Mouse (Mus musculus): ENCODE measurements around the gene Phox2b.

Gene Phox2b

DNA sequence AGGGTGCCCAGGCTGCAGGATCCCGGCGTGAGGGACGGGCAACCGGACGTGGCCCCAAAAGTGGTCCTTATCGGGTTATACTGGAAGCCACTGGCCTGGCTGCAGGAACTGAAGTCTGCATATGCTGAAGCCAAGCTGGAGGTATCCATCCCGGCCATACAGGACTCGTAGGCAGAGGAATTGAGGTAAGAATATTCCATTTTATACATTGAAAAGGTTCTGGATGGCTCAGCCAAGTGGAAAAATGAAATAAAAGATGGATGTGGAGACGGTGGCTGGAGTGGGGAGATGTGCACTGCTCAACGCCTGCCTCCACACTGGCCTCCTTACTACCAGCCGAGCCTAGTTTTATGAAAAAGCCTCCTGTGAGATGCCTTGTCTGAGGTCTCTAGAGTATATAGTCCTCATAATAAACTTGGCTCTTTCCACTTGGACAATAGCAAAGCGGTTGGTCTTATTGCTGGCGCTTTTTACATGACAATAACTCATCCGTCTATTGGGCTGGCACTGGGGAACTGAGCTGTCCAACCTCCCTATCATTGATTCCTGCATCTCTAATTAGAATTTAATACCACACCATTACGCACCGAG, at the start of gene Phox2b:
Gene Phox2b (minus strand): TSS at position 569 of the 591 bp plus-strand sequence.
- DNase-seq (ENCODE audit: low spot score), result no peak

DNA sequence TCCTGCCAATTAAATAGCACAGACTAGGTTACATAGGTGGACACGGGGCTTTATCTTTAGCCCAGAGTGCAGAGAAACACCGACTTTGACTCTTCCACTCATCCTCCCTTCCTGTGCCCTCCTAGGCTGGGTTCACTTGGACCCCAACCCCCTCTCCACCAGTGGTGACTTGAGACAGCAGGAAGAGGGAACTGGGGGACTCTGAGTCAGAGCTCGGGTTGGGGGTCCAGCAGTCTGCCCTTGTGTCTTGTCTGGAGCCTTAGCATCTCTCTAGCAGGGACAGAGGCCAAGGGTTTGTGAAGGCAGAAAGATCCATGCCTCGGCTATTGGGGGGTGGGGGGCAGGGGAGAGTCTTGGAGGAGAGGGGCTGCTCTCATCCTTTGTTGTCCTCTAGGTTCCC, 43.5 kb upstream of the Phox2b start:
- DNase-seq (ENCODE audit: low spot score), result no peak

DNA sequence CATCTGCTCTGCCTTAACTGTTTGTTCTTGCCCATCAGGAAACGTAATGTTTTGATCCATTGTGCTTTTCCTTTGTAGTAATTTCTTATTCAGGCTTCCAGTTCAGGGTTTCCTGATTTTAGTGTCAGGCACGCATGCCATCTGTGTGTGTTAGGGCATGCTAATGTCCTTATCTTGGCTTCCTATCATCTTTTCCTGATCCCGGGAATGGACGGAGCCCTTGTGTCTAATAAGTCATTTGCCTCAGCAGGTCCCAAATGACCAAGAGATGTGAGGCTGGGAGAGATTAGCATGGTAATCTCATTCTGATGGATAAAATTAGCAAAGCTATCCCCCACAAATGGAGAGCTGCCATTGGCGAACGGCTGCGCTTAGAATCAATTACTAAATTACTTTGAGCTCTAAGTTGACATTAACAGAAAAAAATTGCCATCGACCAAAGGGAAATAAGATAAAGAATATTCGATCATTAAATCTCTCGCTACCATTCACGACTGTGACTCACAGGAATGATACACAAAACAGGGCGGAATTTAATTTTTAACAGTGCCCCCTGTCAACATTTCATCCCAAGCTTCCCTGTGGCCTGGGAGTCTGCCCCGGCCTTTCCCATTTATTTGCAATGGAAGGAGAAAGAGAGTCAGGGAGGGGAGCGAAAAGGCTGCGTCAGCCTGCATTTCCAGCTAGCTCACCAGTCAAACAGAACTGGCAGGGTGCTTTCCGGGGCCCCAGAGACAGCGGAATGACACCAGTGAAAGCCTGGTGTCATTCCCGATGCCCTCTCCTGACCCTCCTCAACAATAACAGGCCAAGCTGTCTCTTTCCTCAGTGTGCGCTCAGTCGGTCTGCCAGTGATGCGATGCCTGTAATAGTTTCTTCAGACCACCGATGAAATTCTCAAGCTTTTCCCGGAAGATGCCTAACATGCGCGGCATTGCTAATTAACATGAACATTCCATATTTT, 40.2 kb upstream of the Phox2b start:
- no peak for DNase-seq (ENCODE audit: low spot score)

DNA sequence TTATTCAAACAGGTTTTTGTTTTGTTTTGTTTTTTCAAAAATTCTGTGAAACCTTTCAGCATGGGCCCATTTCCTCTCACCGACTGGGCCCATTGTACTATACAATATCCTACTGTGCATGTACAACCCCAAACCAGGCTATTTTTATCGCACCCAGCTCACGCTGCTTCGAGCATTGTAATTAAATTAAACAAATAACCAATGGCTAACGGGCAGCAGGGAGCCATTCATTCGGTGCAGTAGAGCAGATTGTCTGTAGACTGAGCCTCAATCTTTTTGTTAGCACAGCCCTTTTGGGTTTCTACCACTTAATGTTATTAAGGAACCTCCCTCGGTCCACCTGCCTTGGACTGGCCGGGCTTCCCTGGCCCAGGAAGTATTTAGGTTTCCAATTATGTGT, 39.5 kb upstream of the Phox2b start:
- DNase-seq (ENCODE audit: low spot score), result no peak

DNA sequence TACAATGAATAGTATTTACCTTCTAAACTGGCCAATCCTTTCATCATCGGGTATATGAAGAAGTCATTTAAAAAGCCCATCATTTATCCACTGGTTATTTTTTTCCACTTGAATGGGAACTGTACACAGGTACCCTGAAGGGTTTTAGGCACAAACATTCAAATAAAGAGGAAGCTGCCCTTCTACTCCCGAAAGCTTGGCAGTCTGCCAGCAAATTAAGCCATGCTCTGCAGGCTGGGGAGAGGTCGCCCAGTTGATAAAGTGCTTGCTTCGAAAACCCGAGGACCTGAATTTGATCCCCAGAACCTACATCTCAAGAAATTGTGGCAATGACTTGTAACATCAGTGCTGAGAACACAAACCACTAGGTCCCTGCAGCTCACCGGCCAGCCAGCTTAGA, 35.6 kb upstream of the Phox2b start:
- DNase-seq (ENCODE audit: low spot score), result no peak

DNA sequence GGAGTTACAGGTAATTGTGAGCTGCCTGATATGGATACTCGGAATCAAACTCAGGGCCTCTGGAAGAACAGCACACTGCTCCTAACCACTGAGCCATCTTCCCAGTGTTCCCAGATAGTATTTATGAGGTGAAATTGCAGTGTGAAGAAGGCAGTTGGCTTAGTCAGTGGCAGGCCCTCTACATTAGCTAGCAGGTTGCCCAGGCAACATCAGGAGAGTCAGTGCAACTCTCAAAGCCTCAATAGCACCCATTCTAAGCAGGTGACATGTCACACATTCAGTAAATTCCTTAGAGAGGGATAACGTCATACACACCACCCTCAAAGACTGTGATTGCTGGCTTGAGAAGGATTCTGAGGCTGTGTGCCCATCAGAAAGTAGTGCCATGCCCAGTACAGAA, 32.6 kb upstream of the Phox2b start:
- no peak for DNase-seq (ENCODE audit: low spot score)

DNA sequence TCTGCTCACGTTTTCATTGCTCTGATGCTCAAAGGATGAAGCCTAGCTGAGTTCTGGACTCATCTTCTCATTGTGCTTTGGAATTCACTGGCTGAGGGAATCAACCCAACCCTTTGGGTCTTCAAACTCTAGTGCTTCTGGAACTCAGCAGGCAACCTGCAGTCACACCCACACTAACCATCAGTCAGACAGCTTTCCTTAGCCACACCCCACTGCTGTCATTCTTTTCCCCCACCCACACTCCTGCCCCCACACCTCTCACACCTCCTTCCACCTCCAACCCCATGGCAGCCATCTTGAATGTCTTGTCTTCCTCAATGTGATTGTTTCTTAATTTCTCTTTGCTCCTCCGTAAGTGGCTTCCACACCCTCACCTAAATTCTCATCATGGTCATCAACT, 7.2 kb upstream of the Phox2b start:
- no peak for DNase-seq (ENCODE audit: low spot score)

DNA sequence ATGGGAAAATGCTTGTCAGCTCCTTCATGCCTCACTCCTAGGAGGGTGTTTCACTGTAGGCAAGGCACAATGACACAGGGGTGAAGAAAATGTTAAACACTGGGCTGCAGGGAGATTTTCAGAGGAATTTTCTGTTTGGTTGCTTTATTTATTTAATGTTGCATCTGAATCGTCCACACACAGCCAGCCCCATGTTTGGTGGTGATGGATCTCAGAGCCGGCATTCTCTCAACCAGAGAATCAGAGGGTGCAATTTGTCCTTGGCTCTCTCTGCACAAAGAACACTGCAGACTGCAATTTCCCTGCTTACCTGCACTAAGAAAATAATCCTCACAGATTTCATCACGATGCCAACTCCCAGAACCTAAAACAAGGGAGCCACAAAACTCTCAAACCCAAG, 3.9 kb upstream of the Phox2b start:
- no peak for DNase-seq (ENCODE audit: low spot score)

DNA sequence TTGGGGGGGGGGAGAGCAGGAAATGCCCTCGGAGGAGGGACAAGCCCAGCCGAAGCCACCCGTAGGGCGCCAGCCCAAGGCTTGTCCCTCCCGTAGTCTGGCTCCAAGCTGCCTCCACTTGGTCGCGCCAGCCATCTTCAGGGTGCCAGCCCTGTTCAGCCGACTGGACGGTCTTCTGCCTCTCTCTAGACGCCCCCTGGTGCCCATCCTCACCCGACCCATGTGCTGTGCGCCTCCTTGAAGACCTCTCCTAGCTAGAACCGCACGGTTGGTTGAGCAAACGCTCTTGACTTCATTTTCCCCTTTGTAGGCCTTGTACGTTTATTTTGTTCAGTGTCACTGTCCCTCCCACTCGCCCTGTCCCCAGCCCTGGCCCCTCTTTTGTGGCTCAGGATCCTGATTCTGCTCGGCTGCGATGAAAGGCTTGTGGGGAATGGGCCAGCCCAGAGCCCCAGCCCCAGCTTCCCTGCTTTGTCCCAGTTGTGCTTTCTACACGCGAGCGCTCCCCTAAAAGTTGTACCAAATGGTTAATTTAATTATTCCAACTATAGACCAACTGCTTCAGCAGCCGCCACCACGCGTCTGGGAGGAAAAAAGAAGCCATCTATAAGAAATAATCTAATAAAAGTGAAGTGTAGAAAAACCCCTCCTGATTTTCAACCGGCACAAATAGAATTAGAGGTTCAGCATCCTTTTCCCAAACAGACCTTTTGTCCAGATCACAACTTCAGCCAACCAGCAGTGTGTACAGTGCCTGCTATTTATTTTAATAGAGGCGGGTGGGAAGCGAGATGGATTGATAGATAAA, 2.9 kb upstream of the Phox2b start:
- DNase-seq (ENCODE audit: low spot score), result no peak

DNA sequence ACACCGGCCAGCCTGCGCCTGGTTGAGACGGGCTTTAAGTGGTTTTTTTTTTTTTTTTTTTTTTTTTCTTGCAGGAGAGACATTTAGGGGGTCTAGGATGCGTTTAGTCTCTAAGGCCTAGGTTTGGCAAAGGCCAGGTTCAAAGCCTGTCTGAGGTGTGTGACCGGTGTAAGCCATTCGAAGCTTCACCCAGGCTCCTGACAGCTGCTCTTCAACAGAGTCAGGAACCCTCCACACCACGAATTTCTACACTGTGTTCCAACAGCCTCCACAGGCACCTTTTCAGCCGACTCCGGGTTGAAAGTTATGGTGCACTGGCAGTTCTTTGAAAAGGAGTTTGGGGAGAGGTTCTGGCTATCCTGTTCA, 2.3 kb upstream of the Phox2b start:
- no peak for DNase-seq (ENCODE audit: low spot score)

DNA sequence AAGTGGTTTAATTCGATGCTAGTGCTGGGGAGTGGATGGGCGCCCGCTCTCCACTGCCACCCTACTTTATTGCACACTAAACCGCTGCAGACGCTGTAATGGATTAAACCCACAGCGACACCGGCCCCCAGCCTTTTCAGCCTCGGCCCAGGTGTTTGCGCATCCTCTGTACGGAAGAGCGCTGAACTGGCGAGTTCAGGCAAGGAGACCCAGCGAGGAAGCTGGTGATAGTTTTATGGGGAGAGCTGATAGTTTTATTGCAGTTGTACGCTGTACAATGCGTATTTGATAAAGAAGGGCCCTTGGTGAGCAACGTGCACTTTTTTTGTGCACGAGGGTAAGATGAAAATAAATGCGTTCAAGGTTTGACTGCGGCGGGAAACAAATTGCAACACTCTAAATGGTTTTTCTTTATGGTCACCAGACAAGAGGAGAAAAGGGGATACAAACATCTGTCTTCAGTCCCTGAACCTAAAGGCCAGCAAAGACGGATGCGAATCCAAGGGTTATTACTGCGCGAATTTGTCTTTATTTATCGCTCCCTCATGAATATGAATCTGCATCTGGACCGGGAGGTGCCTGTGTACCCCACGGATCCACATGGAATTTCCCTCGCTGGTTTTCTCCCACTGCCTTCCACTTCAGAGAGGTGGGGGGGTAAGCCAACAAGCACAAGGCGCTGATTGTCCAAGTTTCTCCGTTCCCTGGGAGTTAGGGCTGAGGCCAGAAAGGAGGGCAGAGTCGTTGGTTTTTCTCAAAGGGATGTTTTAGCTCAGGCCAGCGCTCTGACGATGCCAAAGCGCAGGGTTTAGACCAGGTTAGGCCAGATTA, 1.7 kb upstream of the Phox2b start:
- no peak for DNase-seq (ENCODE audit: low spot score)

DNA sequence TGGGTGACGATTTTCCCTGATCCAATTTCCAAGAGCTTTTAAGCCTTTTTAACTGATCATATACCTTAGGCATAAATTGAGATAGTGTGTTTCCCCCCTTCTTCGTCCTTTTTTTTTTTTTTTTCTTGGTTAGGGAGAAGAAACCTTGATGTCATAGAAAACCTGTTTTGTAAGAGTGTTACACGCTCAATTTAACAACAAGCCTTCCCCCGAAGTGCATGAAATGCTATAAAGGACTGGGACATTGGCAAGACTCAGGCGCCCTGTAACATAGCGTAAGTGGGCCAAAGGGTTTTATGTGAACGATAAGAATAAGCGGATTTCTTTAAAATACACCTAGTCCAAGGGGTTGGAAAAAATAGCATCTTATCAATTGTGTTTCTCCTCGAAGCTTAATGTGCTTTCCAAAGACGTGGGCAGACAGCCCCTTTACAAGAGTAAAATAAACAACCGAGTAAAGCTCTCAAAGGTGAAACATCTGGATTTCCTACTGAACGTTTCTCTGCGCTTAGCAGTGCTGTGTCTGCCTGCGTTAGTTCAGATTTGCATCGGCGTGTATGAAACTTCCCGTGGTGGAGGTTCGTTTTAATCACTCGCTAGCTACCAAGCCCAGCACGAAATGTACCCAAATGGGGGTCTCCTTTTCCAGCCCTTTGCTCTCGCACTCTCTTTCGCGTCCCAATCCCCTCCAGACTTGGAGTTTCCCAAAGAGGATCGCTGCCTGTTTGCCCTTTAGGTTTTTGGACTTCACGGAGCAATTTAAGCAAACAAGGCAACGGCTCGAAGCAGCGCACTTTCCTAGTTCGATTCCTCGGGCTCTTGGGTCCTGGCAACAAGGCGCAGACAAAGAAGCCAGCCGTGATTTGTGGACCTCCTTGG, 531 bp upstream of the Phox2b start:
- DNase-seq (ENCODE audit: low spot score), result no peak

DNA sequence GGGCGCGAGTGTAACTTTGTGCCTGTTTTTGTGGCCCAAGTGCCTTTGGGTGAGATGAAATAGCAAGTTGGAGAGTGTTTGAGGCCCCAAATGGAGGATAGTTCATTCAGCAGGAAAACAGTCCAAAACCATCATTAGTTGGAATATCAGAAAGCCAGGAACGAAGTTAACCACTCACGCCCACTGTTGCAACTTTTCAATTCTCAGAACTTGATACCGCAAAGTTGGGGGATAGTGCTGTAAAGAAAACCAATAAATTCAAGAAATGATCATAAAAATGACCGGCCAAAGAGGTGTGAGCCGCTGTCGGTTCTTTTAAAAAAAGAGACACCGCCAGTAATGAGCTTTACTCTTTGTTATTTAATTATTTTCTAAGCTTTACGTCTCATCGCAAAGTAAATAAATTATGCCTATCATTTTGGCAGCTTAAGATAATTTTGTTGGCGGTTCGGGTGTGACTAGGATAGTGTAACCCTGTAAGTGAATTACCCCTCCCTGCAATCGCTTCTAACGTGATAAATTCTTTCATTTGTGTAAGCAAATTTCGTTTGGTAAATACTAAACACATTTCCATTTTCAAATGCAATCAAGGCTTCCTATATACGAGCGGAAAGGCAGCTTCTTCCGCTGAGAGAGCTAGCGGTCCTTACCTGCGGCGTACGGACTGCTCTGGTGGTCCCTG, 909 bp downstream of the Phox2b start:
- no peak for DNase-seq (ENCODE audit: low spot score)

DNA sequence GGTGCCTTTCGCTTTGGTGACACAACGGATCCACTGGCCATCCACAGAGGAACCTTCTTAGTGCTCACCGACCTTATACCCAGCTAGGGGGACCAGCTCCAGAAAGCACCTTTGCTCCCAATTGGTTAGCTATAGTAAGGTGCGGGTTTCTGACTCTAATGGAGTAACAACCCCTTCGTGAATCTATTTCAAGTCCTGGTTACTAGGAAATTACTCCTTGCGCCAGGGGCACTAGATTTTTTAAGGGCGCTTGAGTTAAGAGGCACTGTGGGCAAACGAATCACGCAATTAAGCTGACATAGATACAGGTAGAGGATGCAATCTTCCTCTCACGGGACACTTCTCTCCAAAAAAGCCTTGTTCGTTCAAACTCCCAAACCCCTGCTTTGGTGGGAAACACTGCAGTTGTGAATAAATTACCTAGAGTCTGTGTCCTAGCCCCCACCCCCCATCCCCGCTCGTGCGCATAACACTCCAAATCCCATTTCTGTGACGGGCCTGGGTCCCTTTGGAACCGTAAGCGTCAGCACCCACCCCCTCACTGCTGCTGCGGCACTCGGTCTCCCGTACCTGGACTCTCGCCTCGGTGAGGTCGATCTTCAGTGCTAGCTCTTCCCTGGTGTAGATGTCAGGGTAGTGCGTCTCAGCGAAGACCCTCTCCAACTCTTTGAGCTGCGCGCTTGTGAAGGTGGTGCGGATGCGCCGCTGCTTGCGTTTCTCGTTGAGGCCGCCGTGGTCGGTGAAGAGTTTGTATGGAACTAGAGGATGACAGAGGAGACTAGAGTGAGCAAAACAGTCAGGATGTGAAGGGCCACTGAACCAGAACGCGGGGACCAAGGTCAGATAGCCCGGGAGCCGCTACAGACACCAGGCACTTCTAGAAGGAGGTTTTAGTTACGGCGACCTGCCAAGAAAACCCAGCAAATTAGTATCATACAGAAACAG, 1.7 kb downstream of the Phox2b start:
- no peak for DNase-seq (ENCODE audit: low spot score)

DNA sequence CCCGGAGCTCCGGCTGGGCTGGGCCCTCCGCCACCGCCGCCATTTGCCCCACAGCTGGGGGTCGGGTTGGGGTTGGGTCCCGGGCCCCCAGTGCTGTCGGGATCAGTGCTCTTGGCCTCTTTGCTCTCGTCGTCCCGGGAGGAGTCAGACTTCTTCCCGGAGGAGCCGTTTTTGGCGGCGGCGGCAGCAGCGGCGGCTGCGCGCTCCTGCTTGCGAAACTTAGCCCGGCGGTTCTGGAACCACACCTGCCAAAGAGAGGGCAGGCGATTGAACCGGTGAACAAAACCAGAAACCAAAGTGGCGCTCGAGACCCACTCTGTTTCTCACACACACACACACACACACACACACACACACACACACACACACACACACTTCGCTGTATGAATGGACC, 2.7 kb downstream of the Phox2b start:
- DNase-seq (ENCODE audit: low spot score), result no peak

DNA sequence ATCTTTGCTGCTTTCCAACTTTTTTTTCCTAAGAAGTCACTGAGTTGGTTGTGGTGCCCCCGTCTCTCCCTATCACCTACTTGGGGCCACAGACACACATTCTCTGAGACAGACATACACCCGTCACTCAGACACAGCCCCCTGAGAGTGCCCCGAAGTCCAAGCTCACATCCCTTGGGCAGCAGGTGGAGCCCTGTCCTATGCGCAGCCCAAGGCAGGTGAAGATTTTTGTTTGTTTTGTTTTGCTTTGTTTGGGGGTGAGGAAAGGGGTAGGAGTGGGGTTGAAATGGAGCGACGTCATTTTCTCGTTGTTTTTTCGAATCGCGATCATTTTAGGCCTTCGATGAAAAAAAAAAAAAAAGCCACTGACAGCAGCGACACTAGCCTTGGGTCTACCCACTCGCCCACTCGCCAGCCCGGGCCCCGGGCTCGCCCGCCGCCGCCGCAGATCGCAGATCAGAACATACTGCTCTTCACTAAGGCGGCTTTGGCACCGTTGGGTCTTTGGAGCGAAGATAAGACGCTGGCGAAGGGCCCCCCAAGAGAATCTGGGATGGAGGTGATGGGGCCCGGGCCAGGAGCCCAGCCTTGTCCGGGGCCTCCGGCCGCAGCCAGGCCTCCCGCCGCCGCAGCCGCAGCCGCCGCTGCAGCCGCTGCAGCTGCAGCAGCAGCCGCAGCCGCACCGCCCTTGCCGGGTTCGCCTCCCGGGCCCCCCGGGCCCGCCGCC, 3.3 kb downstream of the Phox2b start:
- no peak for DNase-seq (ENCODE audit: low spot score)

DNA sequence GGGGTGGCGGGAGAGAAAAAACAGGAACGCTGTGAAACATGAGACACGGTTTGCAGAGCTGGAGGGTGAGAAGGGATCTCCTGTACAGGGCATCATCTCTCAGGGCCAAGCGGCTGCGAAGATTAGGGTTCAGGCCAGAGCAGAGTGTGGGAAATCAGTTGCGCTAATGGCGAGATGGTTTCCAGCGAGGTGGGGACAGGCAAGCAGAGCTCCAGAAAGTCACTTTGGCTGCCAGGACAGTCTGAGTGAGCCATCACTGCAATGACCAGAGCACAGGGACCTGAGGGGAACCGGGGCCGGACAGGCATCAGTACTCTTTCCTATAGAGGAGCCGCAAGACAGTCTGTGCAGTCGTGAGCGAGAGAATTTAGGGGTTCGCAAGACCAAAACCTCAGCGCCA, 3.9 kb downstream of the Phox2b start:
- DNase-seq (ENCODE audit: low spot score), result no peak

DNA sequence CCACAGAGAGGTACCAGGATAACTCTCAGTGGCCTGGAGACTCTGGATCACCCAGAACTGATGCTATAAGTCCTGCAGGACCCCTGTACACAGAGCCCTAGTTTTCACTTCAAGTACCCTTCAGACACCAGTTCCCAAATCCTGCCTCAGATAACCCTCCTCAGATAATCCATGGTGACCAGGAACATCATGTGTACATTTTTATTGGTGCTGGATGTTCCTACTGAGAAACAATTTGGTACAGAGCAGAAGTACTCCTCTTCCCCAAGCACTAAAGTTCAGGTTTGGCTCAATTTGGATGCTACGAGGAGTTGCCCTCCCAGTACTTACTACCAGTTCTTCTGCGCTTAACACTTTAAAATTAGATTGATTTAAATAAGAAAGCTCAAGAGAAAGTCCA, 5.1 kb downstream of the Phox2b start:
- DNase-seq (ENCODE audit: low spot score), result no peak

DNA sequence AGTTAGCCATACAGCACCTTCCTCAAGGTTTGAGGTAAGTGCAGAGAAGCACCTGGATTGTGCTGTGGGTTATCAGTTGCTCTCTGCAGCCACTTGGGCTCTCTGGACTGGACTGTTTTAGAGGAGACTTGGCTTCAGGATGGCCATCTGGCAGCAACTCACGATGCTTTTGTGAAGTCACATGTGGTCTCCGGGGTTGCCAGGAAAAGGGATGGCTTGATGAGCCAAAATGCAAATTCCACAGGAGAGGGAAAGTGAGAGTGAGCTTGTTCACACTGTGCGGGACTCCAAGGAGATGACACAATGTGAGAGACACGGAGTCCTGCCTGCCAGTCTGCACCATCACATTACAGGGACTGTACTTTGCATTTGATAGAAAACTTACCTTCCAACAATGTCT, 7.3 kb downstream of the Phox2b start:
- no peak for DNase-seq (ENCODE audit: low spot score)
